Mouse (Mus musculus) liver, embryonic 11.5 days (tissue): ENCODE measurements around the gene Zfp13. TPM values are rescaled to one million over a fixed set of nuclear protein-coding genes. Genes with fewer than 3 reads are reported as not detected.
A peak's percentile ranks its signal among the peaks of the same experiment; 100 is the strongest.

Experiments
- ATAC-seq: fragments of 200-750 bp; cut with Nextera tagmentation; replicated peaks from 2 replicates; pipeline ENCODE4 v1.8.0; 2017; ENCODE audit warnings: moderate number of reproducible peaks, mild to moderate bottlenecking, moderate TSS enrichment, moderate library complexity; ENCODE audit not compliant: low FRiP score
- DNase-seq: peaks from one replicate; pipeline ENCODE4 v3.0.0-alpha.2; 2017; ENCODE audit warnings: low spot score
- H3K27ac ChIP-seq: fragments of 300-500 bp; sonication (generic); 2 replicates; pipeline ENCODE4 v1.5.1; 2014; ENCODE audit warnings: mild to moderate bottlenecking, low read depth, low read length, control low read depth
- H3K27me3 ChIP-seq: fragments of 300-500 bp; sonication (generic); replicated peaks from 2 replicates; pipeline ENCODE4 v1.6.1; 2014; ENCODE audit warnings: low read length, mixed read lengths; ENCODE audit not compliant: control insufficient read depth, insufficient read depth
- H3K36me3 ChIP-seq: fragments of 300-500 bp; sonication (generic); 2 replicates; pipeline ENCODE4 v1.6.1; 2014; ENCODE audit warnings: mild to moderate bottlenecking, low read length, moderate library complexity, mixed read lengths; ENCODE audit not compliant: control insufficient read depth, insufficient read depth
- H3K4me1 ChIP-seq: fragments of 300-500 bp; sonication (generic); replicated peaks from 2 replicates; pipeline ENCODE4 v1.6.1; 2014; ENCODE audit warnings: low read length, mixed read lengths; ENCODE audit not compliant: control insufficient read depth, insufficient read depth
- H3K4me2 ChIP-seq: fragments of 300-500 bp; sonication (generic); 2 replicates; pipeline ENCODE4 v1.6.1; 2014; ENCODE audit warnings: mild to moderate bottlenecking, control low read depth, moderate library complexity
- H3K4me3 ChIP-seq: fragments of 300-500 bp; sonication (generic); 2 replicates; pipeline ENCODE4 v1.5.1; 2014; ENCODE audit warnings: low read depth, low read length, control low read depth
- H3K9ac ChIP-seq: fragments of 300-500 bp; sonication (generic); 2 replicates; pipeline ENCODE4 v1.6.1; 2014; ENCODE audit warnings: low read depth, low read length, control low read depth
- H3K9me3 ChIP-seq: fragments of 300-500 bp; sonication (generic); 2 replicates; pipeline ENCODE4 v1.6.1; 2016; ENCODE audit warnings: low read length, inconsistent platforms, mixed read lengths; ENCODE audit not compliant: control insufficient read depth
- WGBS: fragments of 180-500 bp; shearing (Covaris S2); extraction: QIAGEN DNeasy Blood & Tissue Kit; methylation state at CpG from one replicate; pipeline ENCODE4 v1.1.7; 2014; 5-methylcytosine and 5-hydroxymethylcytosine counted together
- polyA plus RNA-seq: library from polyadenylated mRNA; unstranded; fragments of >200 nt; fragmentation: Nextera tagmentation; extraction: Ambion mirVana; gene quantifications from 2 replicates; pipeline ENCODE4 v1.2.1, GENCODE M21; 2014

Zfp13 gene
- polyA plus RNA-seq = 5.6 and 6.3 TPM in 2 replicates

GRCm38 (mm10) chr17:23598582-23599552 is at the start of gene Zfp13:
Zfp13 (minus strand) TSS chr17:23599487.
- H3K4me1 ChIP-seq = peaks cover 12% of the 10 kb centered on the region
- no peaks in the 10 kb centered on the region for H3K9me3 ChIP-seq
- peak within 1 kb of the TSS; percentile 72 for H3K9ac ChIP-seq
- peak within 1 kb of the TSS; percentile 81 for H3K27ac ChIP-seq
- 4% methylated on average over 31 of the region's 31 CpGs for WGBS
- ATAC-seq (peak; percentile 91), DNase-seq (peak; percentile 87)
- peak within 1 kb of the TSS; percentile 60 for H3K4me3 ChIP-seq
- H3K36me3 ChIP-seq = no peaks in the 10 kb centered on the region
- no peaks in the 10 kb centered on the region for H3K27me3 ChIP-seq
- H3K4me2 ChIP-seq = peak within 1 kb of the TSS; percentile 82

DNA sequence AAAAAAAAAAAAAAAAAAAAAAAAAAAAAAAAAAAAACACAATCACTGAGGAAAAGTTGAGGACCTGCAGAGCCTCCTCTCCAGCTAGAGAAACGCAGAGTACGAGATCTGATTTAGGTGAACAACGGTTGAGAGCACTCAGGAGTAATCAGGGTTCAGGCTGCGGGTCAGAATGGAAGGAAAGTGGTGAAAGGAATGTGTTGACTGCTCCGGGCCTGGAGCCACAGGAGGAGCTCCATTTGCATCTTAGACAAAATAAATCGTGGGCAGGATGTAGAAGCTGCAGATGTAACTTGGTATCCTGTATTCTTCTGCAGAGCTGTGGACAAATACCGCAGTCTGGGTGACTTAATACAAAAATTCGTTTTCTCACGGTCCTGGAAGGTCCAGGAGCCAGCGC is 46.6 kb upstream of the Zfp13 start:
- Histone ChIP-seq H3K9me3 (no peaks in the 10 kb centered on the region), H3K27ac (no peak overlapping the region), H3K4me2 (no peak overlapping the region), H3K4me1 (no peaks in the 10 kb centered on the region), H3K4me3 (no peak overlapping the region), H3K36me3 (no peaks in the 10 kb centered on the region), H3K27me3 (peaks cover 39% of the 10 kb centered on the region), H3K9ac (no peak overlapping the region)
- DNase-seq (no peak), ATAC-seq (no peak)
- 43% methylated on average over 10 of the region's 10 CpGs for WGBS

- no peak for DNase-seq
- Histone ChIP-seq H3K9me3 (no peaks in the 10 kb centered on the region), H3K27me3 (peaks cover 39% of the 10 kb centered on the region), H3K4me3 (peak within 1 kb of the TSS; percentile 42), H3K36me3 (no peaks in the 10 kb centered on the region), H3K27ac (no peak within 1 kb of the TSS), H3K4me1 (no peaks in the 10 kb centered on the region), H3K4me2 (peak within 1 kb of the TSS; percentile 70), H3K9ac (no peak within 1 kb of the TSS)
- WGBS = 2% methylated on average over 58 of the region's 58 CpGs
- 0 out of 2 replicates have a peak, but pooled peaks have one; percentile 36 for ATAC-seq
These were observed 45.6 kb upstream of the Zfp13 start, which contains the start of gene Mmp25 for GRCm38 (mm10) chr17:23644613-23645495. Mmp25 (minus strand) TSS chr17:23645277.

DNA sequence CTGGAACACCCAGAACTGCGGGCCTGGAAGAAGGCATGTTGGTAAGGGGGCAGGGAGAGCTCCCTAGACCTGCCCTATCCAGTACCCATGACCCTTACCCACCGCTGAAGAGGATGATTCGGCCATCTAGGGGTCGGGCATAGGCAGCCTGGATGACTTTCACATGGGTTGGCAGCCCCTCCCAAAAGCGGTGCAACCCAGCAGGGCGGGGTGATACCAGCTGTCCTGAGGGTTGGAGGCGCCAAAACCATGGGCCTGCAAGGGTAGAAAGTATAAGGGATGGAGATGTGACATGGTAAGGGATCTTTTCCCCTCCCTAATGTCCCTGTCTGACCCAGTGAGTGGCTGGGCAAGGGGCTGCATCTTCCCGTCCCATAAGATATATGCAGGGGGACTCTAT is 32.0 kb upstream of the Zfp13 start:
- no peaks in the 10 kb centered on the region for H3K9me3 ChIP-seq
- DNase-seq (no peak), ATAC-seq (no peak)
- no peak overlapping the region for H3K9ac ChIP-seq
- H3K27me3 ChIP-seq = peaks cover 10% of the 10 kb centered on the region
- no peaks in the 10 kb centered on the region for H3K36me3 ChIP-seq
- H3K4me3 ChIP-seq = no peak overlapping the region
- no peaks in the 10 kb centered on the region for H3K4me1 ChIP-seq
- no peak overlapping the region for H3K27ac ChIP-seq
- 68% methylated on average over 8 of the region's 8 CpGs for WGBS
- H3K4me2 ChIP-seq = no peak overlapping the region

DNA sequence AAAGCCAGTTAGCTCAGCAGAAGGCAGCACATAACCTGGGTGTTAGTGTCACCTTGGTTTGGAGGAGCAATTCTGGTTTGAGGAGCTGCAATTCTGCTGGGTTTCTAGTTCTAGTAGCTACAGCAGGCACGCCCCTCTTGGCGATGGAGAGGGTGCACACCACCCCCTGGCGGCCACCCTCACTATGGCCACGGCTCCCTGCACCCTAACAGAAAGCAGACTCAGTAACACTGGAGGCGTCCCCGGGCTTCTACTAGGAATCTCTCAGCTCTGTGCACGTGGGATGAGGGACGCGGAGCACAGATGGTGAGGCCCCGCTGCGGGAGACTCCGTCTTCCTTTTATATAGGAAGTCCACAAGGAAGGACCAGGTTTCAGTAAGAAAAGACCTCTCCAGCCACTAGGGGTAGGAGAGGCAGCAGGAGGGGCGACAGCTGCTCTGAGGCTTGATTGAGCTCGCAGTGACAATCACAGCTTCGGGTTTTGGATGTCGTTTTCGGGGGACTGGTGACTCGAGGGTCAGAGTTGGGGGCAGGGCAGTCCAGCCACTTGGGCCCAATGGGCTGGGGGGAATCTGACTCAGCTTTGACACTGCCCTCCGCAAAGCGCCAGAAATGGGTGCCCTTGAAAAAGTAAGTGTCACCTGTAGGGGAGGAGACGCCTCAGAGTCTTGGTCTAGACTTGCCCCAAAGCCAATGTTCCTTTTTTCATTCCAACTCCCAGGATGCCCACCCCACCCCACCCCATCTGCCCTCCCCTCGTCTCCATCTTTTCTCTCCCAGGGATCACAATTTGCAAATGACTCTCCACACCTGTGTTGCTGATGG is 31.1 kb upstream of the Zfp13 start:
- 16% methylated on average over 22 of the region's 22 CpGs for WGBS
- Histone ChIP-seq H3K4me2 (peak overlapping the region; percentile 44), H3K9ac (no peak overlapping the region), H3K4me3 (0 out of 2 replicates have a peak overlapping the region, but pooled peaks have one; percentile 5), H3K27ac (no peak overlapping the region), H3K36me3 (no peaks in the 10 kb centered on the region), H3K4me1 (no peaks in the 10 kb centered on the region), H3K27me3 (peaks cover 10% of the 10 kb centered on the region), H3K9me3 (no peaks in the 10 kb centered on the region)
- DNase-seq (peak; percentile 75), ATAC-seq (peak; percentile 82)

DNA sequence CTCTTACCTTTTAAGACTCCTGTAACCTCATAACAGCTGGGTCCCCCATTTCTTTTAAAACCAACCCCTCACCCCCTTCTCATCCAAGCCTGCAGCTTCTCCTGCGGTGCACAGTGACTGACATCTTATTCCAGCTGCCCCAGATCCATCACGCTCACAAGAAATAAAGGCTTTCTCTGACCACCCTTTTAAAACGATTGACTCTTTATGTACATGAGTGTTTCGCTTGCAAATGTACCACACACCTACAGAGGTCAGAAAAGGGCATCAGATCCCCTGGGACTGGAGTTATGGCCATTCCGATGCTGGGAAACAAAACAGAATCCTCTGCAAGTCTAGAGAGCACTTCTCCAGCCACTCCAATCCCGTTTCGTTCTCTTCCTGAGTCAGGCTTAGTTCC is 28.5 kb upstream of the Zfp13 start:
- ATAC-seq (no peak), DNase-seq (no peak)
- Histone ChIP-seq H3K27me3 (peaks cover 10% of the 10 kb centered on the region), H3K36me3 (no peaks in the 10 kb centered on the region), H3K4me3 (no peak overlapping the region), H3K4me2 (no peak overlapping the region), H3K9me3 (no peaks in the 10 kb centered on the region), H3K27ac (no peak overlapping the region), H3K9ac (no peak overlapping the region), H3K4me1 (no peaks in the 10 kb centered on the region)
- 43% methylated on average over 7 of the region's 7 CpGs for WGBS

- no peaks in the 10 kb centered on the region for H3K36me3 ChIP-seq
- H3K9ac ChIP-seq = no peak overlapping the region
- H3K27me3 ChIP-seq = no peaks in the 10 kb centered on the region
- no peak overlapping the region for H3K27ac ChIP-seq
- no peak for ATAC-seq
- no peaks in the 10 kb centered on the region for H3K4me1 ChIP-seq
- no peak overlapping the region for H3K4me2 ChIP-seq
- WGBS = 61% methylated on average over 7 of the region's 7 CpGs
- no peak overlapping the region for H3K4me3 ChIP-seq
- no peaks in the 10 kb centered on the region for H3K9me3 ChIP-seq
- no peak for DNase-seq
These were observed 21.1 kb upstream of the Zfp13 start for GRCm38 (mm10) chr17:23620351-23620750.

DNA sequence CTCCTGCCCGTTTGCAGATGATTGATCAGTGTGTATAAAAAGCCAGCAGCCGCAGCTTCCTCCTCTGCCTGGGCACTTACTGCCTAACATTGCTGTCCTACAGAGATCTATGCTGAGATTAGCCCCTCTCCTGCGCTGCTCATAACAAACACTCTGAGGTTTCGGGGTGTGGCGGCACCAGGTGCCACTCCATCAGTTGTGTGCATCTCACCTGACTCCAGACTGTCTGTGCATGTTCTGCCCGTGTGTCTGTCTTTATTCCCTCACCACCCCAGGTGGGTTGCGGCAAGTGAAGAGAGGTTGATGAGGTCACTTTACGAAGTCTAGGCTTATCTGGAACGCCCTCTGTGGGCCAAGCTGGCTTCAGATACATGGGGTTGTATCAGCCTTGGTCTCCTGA is 17.8 kb upstream of the Zfp13 start:
- ATAC-seq = no peak
- WGBS = 37% methylated on average over 9 of the region's 9 CpGs
- no peaks in the 10 kb centered on the region for H3K27me3 ChIP-seq
- H3K9me3 ChIP-seq = no peaks in the 10 kb centered on the region
- no peak overlapping the region for H3K4me3 ChIP-seq
- H3K27ac ChIP-seq = no peak overlapping the region
- H3K9ac ChIP-seq = no peak overlapping the region
- no peaks in the 10 kb centered on the region for H3K36me3 ChIP-seq
- no peak for DNase-seq
- no peak overlapping the region for H3K4me2 ChIP-seq
- no peaks in the 10 kb centered on the region for H3K4me1 ChIP-seq
